Mouse (Mus musculus) stomach, postnatal 0 days (tissue): ENCODE data around the gene Tbata.

Experiments used
- CTCF ChIP-seq: IDR thresholded peaks from 2 replicates; pipeline ENCODE4 v1.5.1; 2016; ENCODE audit warnings: antibody characterized with exemption, low read depth, mild to moderate bottlenecking, moderate library complexity
- EP300 ChIP-seq: optimal IDR thresholded peaks from 2 replicates; pipeline ENCODE3; 2016; ENCODE audit warnings: antibody characterized with exemption

- TF ChIP-seq EP300 (no peak), CTCF (no peak)
Observed at GRCm38 (mm10) chr10:61156453-61156852, 15.3 kb upstream of the Tbata start.
